Mouse (Mus musculus) gastrocnemius, postnatal 25 days (tissue): ENCODE measurements around the gene Nutf2. TPM values are rescaled to one million over a fixed set of nuclear protein-coding genes. Genes with fewer than 3 reads are reported as not detected.
"Not testable (repeated sequence)": the region's sequence is repeated elsewhere in the genome, so short reads cannot be mapped to it uniquely, and the experiment has no call there.

ENCODE experiments used
- DNase-seq: peaks from one replicate; pipeline ENCODE4 v3.0.0; 2022
- long read RNA-seq, 2 experiments: library from polyadenylated mRNA; stranded (forward); transcript quantifications; one replicate each; pipeline ENCODE4 v2.0.0; 2021
- total RNA-seq, 2 experiments: library from RNA; stranded (reverse); gene quantifications; 1 replicate in 1 of 2; 2 replicates in 1 of 2; pipeline ENCODE4 v1.2.3; 2021

Gene Nutf2
- total RNA-seq = 10 to 100 TPM; 47.7 to 79.5 TPM
- long read RNA-seq, experiment 1, transcript Nutf2-201 (5 exons, 948 nt) = major isoform, 224 of 248 reads
- long read RNA-seq, experiment 1, partial matches to known transcripts = 5 of 248 reads
- long read RNA-seq, experiment 1, other reads (novel, unspliced or antisense) = 16 of 248 reads
- long read RNA-seq, experiment 2, transcript Nutf2-201 (5 exons, 948 nt) = major isoform, 189 of 207 reads
- long read RNA-seq, experiment 2, partial matches to known transcripts = 4 of 207 reads
- long read RNA-seq, experiment 2, other reads (novel, unspliced or antisense) = 14 of 207 reads

DNA sequence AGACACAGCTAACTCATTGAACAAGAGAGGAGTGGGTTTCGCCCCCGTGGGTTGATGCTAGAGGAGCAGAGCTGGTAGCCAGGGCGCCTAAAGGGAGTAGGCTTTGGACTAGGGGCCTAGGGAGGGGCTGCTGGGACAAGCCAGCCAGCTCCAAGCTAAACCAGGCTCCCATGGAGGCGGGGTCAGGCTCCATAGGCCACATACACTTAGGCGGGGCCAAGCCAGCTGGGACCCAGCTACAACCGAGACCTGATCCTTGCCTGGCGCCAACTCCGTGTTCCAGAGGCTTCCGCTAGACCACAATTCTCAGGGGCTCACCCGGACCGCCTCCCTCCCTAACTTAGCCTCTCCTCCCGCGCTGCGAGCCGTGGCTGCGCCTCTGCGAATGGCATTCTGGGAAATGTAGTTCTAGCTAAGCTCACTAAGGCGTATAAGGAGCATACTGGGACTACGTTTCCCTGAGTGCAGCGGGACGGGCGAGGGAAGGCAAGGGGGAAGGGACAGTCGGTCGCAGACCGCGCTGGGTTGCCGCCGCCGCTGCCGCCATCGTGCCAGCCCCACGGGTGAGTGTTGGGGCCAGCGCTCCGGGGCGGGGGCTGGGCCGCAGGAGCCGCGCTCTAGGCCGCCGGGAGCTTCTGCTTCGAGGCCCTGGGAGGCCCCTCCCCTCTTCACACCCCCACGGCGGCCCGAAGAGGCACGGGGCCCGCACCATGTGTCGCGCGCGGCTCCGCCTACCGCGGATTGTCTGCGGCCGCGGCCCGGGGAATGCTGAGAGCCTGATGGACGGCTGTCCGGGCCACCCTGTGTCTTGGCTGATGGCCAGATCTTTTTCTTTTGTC is at the start of gene Nutf2:
Gene Nutf2, plus strand, starts transcription at position 438 of the 839 bp plus-strand sequence.
- peak; percentile 99 for DNase-seq

GRCm38 (mm10) chr8:105811061-105811460 is 49.3 kb upstream of the Nutf2 start:
- DNase-seq = no peak

- DNase-seq = no peak
Measured at GRCm38 (mm10) chr8:105811543-105811942, 48.8 kb upstream of the Nutf2 start.

DNA sequence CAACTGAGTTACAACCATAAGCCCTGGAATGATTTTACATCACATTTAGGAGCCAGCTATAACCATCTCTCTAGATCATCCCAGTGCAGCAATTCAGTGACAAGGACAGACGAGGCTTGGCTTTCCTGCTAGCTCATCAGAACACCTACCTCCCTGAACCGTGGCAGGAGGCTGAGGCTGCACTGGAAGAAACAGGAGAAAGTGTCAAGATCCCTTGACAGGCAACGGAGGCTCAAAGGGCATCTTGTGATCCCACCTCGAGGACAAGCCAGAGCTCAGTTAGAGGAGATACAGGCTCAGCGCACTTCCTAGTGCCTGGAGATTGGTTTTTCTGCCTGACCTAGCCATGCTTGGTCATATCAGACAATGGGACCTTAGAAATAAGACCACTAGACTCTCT is 47.9 kb upstream of the Nutf2 start:
- no peak for DNase-seq

- DNase-seq = no peak
Measured at GRCm38 (mm10) chr8:105813241-105813640, 47.1 kb upstream of the Nutf2 start.

DNA sequence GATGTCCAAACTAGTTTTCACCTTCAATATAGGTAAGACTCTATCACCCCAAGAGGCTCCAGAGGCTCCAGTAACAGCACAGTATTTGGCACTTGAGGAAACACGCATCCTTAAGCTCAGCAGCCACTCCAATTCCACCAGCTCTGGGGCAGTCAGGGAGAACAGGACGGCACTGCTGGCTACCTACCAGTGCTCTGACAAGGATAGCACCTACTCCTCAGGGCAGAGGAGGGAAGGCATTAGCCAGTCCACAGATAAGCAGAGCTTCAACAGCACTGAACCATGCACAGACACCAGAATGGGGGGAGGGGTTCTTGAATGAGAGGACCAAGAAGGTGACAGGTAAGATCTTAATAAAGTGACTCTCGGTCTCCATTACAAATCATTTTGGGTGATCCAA is 40.7 kb upstream of the Nutf2 start:
- no peak for DNase-seq

- peak; percentile 76 for DNase-seq
Measured at GRCm38 (mm10) chr8:105820925-105821324, 39.5 kb upstream of the Nutf2 start.

- DNase-seq = no peak
Measured at GRCm38 (mm10) chr8:105825506-105825905, 34.9 kb upstream of the Nutf2 start.

DNA sequence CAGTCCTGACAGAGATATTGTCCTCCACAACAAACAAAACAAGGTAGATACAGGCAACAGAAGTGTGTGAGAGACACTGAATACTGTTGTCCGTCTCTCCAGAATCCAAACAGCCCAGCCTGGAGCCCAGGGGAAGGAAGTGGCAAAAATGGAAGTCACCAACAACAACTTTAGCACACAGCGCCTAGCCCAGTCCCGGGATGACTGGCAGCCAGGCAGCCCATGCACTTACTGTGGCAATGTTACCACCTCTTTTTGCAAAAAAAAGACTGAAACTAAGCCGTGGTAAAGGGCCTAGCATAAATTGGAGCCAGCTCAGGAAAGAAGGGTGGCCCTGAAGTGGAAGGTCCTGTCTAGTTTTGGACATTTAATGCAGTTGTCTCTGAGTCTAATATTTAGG is 34.0 kb upstream of the Nutf2 start:
- no peak for DNase-seq

DNA sequence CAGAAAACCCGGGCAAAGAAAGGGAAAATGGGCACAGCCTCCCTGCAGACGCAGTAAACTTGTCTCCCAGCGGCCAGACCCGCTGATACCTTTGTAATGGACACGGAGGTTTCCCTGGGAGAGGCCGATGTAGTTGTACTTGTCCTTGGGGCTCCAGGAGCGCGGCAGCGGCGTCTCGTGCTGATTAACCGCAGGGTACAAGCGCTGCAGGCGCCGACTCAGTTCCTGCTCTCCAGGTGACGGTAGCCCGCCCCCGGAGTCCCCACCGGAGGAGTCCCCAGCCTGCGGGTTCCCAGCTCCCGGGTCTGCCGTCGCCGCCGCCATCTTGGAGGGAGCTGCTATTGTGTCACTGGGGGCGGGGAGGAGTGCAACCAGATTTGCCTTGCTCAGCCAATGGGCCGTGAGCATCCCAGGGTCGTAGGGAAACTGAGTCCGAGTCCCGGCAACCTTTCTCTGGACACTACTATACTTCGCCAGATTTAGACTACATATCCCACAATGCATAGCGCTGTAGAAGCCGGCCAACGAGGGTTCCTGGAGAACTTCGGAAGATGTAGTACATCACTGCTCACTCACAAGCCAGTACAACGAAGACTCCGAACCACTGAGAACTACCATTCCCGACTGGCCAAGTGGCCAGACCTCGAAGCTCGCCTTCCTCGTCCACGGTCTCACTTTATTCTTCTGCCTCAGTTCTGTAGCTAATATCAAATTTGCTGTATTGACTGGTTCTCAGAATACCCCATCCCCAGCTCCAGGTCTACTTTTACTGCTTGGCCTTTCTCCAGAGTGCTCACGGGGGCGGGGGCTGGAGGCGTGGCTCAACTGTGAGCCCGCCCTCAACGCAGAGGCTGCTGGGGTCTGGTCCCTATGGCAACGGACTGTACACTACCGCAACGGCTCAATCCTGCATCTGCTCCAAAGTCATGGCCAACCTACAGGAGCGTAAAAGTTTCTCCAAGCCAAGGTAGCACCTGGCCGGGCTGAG is 33.2 kb upstream of the Nutf2 start, which contains the start of the genes Ranbp10 and Tsnaxip1:
Gene Ranbp10, minus strand, starts transcription at position 490 of the 988 bp plus-strand sequence.
Gene Tsnaxip1, plus strand, starts transcription at position 871 of the 988 bp plus-strand sequence.
- peak; percentile 97 for DNase-seq

DNA sequence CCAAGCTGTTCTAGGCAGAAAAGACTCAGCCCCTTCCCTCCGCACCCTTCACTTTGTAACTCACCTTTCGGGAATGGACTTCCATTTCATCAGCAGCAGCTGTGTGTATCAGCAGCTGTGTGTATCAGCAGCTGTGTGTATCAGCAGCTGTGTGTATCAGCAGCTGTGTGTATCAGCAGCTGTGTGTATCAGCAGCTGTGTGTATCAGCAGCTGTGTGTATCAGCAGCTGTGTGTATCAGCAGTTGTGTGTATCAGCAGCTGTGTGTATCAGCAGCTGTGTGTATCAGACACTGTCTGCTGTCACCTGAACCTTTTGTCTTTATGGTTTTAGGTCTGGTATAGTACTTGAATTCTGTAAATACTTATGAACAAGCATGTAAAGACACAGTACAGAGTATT is 26.6 kb upstream of the Nutf2 start:
- not testable (repeated sequence) for DNase-seq

GRCm38 (mm10) chr8:105835318-105835717 is 25.1 kb upstream of the Nutf2 start:
- peak; percentile 66 for DNase-seq

DNA sequence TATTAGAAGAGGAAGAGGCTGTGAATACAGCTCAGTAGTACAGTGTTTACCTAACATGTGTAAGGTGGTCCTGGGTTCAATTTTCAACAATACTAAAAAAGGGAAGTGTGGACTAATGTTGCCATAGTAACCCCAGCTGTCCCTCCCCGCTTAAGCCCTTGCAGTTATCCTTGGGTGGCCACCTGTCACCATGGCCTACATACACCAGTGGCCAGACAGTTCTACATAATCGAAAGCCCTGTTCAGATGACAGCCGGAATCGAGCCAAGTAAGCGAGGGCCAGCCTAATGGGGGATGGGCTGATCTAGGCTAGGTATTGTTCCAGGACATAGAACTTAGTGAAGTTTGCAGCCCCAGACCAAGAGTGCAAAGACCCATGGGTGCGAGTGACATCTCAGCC is 23.4 kb upstream of the Nutf2 start:
- no peak for DNase-seq

DNA sequence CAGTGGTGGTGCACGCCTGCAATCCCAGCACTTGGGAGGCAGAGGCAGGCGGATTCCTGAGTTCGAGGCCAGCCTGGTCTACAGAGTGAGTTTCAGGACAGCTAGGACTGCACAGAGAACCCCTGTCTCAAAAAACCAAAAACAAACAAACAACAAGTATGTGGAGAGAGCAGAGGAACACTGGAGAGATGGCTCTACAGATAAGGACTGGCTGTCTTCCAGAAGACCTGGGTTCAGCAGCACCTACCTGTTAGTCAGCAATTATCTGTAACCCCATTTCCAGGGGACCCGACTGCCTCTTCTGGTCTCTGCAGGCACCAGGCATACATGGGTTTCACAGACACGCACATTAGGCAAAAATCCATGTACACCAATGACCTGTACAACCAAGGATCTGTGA is 21.2 kb upstream of the Nutf2 start:
- DNase-seq = no peak

GRCm38 (mm10) chr8:105846678-105847077 is 13.7 kb upstream of the Nutf2 start:
- no peak for DNase-seq

- DNase-seq = no peak
Measured at GRCm38 (mm10) chr8:105850014-105850413, 10.4 kb upstream of the Nutf2 start.

DNA sequence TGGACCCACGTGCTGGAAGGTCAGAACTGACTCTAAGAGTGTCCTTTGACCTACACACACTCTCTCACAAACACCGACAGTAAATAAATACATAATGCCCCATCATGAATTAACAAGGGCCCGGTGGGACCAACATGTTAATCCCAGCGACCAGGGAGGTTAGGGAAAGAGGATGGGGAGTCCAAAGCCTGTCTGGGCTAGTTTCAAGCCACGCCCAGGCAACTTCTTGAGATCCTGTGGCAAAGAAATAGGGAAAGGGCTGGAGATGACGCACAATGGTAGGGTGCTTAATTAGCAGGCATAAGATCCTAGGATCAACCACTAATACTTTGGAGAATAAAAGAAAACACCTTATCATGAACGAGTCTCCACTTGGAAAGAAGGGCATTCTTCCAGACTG is 9.8 kb upstream of the Nutf2 start:
- no peak for DNase-seq

DNA sequence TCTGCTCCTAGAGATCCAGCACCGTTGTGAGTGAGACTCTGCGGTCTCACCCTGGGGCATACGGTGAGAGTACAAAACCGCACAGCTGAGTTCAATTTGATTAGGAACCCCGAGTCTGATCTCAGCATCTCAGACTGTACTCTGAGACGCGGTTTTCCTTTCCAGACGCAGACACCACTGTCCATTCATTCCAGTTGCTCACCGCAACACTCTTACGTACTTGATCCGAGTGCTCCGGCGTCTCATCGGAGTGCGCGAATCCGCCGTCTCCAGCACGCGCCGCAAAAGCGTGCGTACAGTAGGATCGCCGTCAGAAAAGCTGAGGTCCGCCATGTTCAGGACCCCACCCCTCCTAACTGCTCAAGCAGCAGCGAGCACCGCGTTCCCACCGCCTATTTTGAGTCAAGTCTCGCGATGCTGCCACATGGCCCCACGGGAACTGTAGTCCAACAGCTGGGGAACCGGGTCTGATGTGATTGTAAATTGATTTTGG is 8.7 kb upstream of the Nutf2 start:
- peak; percentile 81 for DNase-seq

DNA sequence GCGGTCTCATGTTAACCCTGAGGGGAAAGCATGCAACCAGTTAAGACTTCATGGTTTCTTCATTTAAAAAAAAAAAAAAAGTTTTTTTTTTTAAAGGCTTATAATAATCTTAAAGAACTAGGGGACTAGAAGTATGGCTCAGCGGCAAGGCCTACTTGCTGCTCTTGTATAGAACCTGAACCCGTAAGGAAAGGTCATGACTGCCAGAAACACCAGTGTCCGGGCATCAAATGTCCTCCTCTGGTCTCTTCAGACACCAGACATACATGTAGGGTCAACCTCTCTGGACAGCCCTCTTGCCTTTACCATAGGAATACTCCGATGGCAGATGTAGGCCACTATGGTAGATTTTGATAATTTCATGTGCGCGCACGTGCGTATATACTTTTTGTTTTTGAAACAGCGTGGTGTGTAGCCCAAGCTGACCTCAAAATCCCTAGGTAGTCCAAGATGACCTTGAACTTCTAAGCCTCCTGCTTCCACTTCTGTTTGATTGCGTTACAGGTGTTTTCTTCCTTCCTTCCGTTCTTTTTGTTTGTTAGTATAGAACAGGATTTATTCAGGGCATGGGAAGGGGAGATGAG is 8.1 kb upstream of the Nutf2 start:
- DNase-seq = no peak

GRCm38 (mm10) chr8:105853178-105853577 is 7.2 kb upstream of the Nutf2 start, which contains the start of gene Cenpt:
TSS of gene Cenpt (minus strand) at chr8:105853278.
- no peak for DNase-seq

DNA sequence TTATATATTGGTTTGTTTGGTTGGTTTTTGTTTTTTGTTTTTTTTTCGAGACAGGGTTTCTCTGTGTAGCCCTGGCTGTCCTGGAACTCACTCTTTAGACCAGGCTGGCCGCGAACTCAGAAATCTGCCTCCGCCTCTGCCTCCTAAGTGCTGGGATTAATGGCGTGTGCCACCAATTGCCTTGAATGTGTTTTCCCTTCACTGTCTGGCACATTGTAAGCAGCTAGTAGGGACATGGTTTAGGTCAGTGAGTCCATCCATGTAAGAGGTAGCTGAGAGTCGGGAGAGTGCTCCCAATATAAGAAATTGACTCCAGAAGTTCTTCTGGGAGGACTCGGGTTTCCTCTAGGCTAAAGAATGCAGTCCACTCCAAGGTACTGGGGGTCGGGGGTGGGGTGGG is 6.1 kb upstream of the Nutf2 start:
- no peak for DNase-seq
